Mouse (Mus musculus) spleen, adult 2 months (tissue): ENCODE measurements around the gene Lxn. TPM values are rescaled to one million over a fixed set of nuclear protein-coding genes. Genes with fewer than 3 reads are reported as not detected.

Experiments
- DNase-seq, 2 experiments: peaks; one replicate each; pipeline versions ENCODE4 v3.0.0 to v3.0.0-alpha.2; 2012 to 2021; ENCODE audit warnings: low spot score in 2 of 2, low read depth in 1 of 2
- H3K27ac ChIP-seq: fragments of 200-500 bp; 2 replicates; pipeline ENCODE4 v1.5.1; 2012; ENCODE audit warnings: low read length, inconsistent platforms; ENCODE audit not compliant: insufficient read depth
- H3K27me3 ChIP-seq: fragments of 200-500 bp; 2 replicates; pipeline ENCODE4 v1.6.1; 2012; ENCODE audit warnings: mild to moderate bottlenecking, moderate library complexity, low read length, inconsistent platforms; ENCODE audit not compliant: control insufficient read depth, insufficient read depth
- H3K36me3 ChIP-seq: fragments of 200-500 bp; 2 replicates; pipeline ENCODE4 v1.6.1; 2012; ENCODE audit warnings: mild to moderate bottlenecking, low read length, inconsistent platforms; ENCODE audit not compliant: control insufficient read depth, insufficient read depth
- H3K4me1 ChIP-seq: fragments of 200-500 bp; 2 replicates; pipeline ENCODE4 v1.6.1; 2011; ENCODE audit warnings: inconsistent platforms; ENCODE audit not compliant: control insufficient read depth, insufficient read depth, insufficient read length
- H3K4me3 ChIP-seq: fragments of 200-500 bp; 2 replicates; pipeline ENCODE4 v1.5.1; 2011; ENCODE audit warnings: mild to moderate bottlenecking, inconsistent platforms; ENCODE audit not compliant: insufficient read depth, insufficient read length; ENCODE audit errors: extremely low read depth
- CTCF ChIP-seq: fragments of 200-500 bp; IDR thresholded peaks from 2 replicates; pipeline ENCODE4 v1.5.1; 2011; ENCODE audit warnings: mild to moderate bottlenecking, inconsistent platforms; ENCODE audit not compliant: insufficient read depth, insufficient read length, insufficient replicate concordance; ENCODE audit errors: extremely low read depth
- POLR2A ChIP-seq: fragments of 200-500 bp; IDR thresholded peaks from 2 replicates; pipeline ENCODE4 v1.6.1; 2011; ENCODE audit warnings: low read depth, low read length, inconsistent platforms
- WGBS: fragments of 180-500 bp; shearing (Covaris S2); methylation state at CpG from one replicate; pipeline ENCODE4 v1.1.7; 2018; 5-methylcytosine and 5-hydroxymethylcytosine counted together
- polyA plus RNA-seq: library from polyadenylated mRNA; depleted of rRNA; stranded (reverse); fragments of >200 nt; gene quantifications from 2 replicates; pipeline ENCODE4 v1.2.3, GENCODE M21; 2012

Lxn gene
- polyA plus RNA-seq, 1 experiment: 13.8 TPM

- no peak for TF ChIP-seq POLR2A
- no peak for TF ChIP-seq CTCF
- DNase-seq: no peak
- WGBS: 92% methylated on average over 10 of the region's 10 CpGs
- Histone ChIP-seq H3K27me3 (no peaks in the 10 kb centered on the region), H3K4me3 (no peak overlapping the region), H3K27ac (no peak overlapping the region), H3K4me1 (no peaks in the 10 kb centered on the region), H3K36me3 (no peaks in the 10 kb centered on the region; the same call in 1 of the 2 replicates)
Observed at GRCm38 (mm10) chr3:67482400-67482799, 18.7 kb upstream of the Lxn start.

GRCm38 (mm10) chr3:67479806-67480205, 16.1 kb upstream of the Lxn start:
- whole genome bisulfite sequencing: 93% methylated on average over 11 of the region's 11 CpGs
- H3K36me3 ChIP-seq: peaks cover 8% of the 10 kb centered on the region
- no peak for TF ChIP-seq POLR2A
- TF ChIP-seq CTCF: no peak

DNA sequence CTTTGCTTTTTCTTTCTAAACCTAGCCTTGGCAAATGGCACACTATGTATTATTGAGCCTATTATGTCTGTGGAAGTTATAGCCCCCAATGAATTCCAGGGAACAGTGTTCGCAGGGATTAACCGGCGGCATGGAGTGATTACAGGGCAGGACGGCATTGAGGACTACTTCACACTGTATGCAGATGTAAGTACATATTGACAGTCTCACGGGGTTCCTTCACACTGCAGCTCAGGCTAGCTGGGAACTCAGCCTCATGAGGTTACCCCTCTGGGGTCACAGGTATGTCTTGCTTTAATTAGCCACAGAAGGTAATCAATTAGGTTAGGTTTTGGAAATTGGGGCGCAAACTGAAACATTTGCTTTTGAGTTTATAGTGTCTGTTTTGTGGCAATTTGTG, 9.7 kb upstream of the Lxn start:
- TF ChIP-seq CTCF (no peak), POLR2A (no peak)
- H3K4me3 ChIP-seq: no peak overlapping the region
- peaks cover 28% of the 10 kb centered on the region for H3K36me3 ChIP-seq
- no peaks in the 10 kb centered on the region for H3K4me1 ChIP-seq
- no peak for DNase-seq
- no peaks in the 10 kb centered on the region for H3K27me3 ChIP-seq
- 96% methylated on average over 6 of the region's 6 CpGs for WGBS
- no peak overlapping the region for H3K27ac ChIP-seq

More at GRCm38 (mm10) chr3:67479806-67480205, 16.1 kb upstream of the Lxn start:
- Histone ChIP-seq H3K27ac (no peak overlapping the region), H3K4me1 (no peaks in the 10 kb centered on the region), H3K27me3 (no peaks in the 10 kb centered on the region), H3K4me3 (no peak overlapping the region)
- DNase-seq: no peak

- no peak for DNase-seq
- TF ChIP-seq POLR2A (no peak), CTCF (no peak)
- H3K4me3 ChIP-seq: no peak overlapping the region
- no peak overlapping the region for H3K27ac ChIP-seq
- H3K27me3 ChIP-seq: no peaks in the 10 kb centered on the region
- WGBS: 82% methylated on average over 4 of the region's 4 CpGs
- no peaks in the 10 kb centered on the region for H3K4me1 ChIP-seq
- peaks cover 33% of the 10 kb centered on the region for H3K36me3 ChIP-seq
Observed at GRCm38 (mm10) chr3:67471408-67472127, 7.8 kb upstream of the Lxn start.

DNA sequence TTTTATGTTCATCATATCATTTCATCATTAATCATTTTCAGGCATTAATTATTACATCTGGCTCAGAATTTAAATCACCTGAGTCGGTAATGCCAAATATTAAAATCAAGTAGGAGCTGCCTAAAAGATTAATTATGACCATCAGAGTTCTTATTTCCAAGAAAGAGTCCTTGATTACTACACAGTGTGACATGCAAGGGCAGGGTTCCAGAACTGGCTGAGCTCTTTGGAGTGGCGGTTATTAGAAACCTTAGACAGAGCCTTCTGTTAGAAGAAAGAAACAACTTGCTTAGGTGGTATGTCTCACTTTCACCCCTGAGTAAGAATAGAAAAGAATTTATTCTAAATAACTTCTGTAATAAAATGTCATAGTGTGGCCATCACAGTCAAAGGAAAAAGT, 3.6 kb upstream of the Lxn start:
- WGBS: 95% methylated on average over 2 of the region's 2 CpGs
- Histone ChIP-seq H3K36me3 (peaks cover 18% of the 10 kb centered on the region), H3K27ac (no peak overlapping the region), H3K27me3 (no peaks in the 10 kb centered on the region), H3K4me3 (no peak overlapping the region), H3K4me1 (no peaks in the 10 kb centered on the region; the same call in 1 of the 2 replicates)
- DNase-seq: no peak
- TF ChIP-seq CTCF (no peak), POLR2A (no peak)

- TF ChIP-seq CTCF (no peak), POLR2A (no peak)
Observed at GRCm38 (mm10) chr3:67466576-67466975, 2.9 kb upstream of the Lxn start.

DNA sequence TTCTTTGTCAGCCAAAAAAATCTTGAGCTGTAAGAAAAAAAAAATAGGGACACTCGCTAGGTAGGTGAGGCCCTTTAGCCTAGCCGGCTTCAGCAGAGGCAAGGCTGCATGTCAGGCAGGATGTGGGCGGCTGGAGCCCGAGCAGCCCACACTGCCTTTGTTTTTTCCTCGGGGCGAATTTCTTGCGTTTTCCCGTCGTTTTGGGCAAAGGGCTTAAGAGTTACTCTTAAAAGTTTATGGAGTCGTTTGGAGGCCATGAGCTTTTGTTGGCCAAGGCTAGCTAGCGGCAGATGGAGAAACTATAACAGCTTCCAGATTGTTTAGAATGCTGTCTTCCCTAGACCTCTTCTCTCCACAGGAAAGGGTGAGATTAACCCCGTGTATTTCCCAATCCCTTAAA, 725 bp downstream of the Lxn start:
- 4% methylated on average over 12 of the region's 12 CpGs for WGBS
- Histone ChIP-seq H3K36me3 (peaks cover 24% of the 10 kb centered on the region), H3K27me3 (no peaks in the 10 kb centered on the region), H3K27ac (no peak overlapping the region), H3K4me1 (no peaks in the 10 kb centered on the region; the same call in 1 of the 2 replicates), H3K4me3 (peak overlapping the region; percentile 66)
- no peak for DNase-seq
- TF ChIP-seq CTCF (no peak), POLR2A (no peak)

More at GRCm38 (mm10) chr3:67466576-67466975, 2.9 kb upstream of the Lxn start:
- no peak for DNase-seq
- WGBS: 97% methylated on average over 5 of the region's 5 CpGs
- Histone ChIP-seq H3K27ac (no peak overlapping the region), H3K4me1 (no peaks in the 10 kb centered on the region; the same call in 1 of the 2 replicates), H3K27me3 (no peaks in the 10 kb centered on the region), H3K4me3 (no peak overlapping the region), H3K36me3 (peaks cover 14% of the 10 kb centered on the region)
